Mouse (Mus musculus) midbrain, embryonic 10.5 days (tissue): ENCODE data around the gene Mark4. TPM values are rescaled to one million over a fixed set of nuclear protein-coding genes. Genes with fewer than 3 reads are reported as not detected.

Experiments used
- DNase-seq: peaks from one replicate; pipeline ENCODE4 v3.0.0-alpha.2; 2017; ENCODE audit warnings: low spot score
- H3K27ac ChIP-seq: fragments of 300-500 bp; sonication (generic); replicated peaks from 2 replicates; pipeline ENCODE4 v1.5.1; 2016; ENCODE audit warnings: mild to moderate bottlenecking
- H3K27me3 ChIP-seq: fragments of 300-500 bp; sonication (generic); 2 replicates; pipeline ENCODE4 v1.6.1; 2016; ENCODE audit warnings: low read depth, mild to moderate bottlenecking; ENCODE audit not compliant: poor library complexity, severe bottlenecking
- H3K36me3 ChIP-seq: fragments of 300-500 bp; sonication (generic); 2 replicates; pipeline ENCODE4 v1.6.1; 2016; ENCODE audit warnings: mild to moderate bottlenecking, moderate library complexity
- H3K4me1 ChIP-seq: fragments of 300-500 bp; sonication (generic); 2 replicates; pipeline ENCODE4 v1.6.1; 2016
- H3K4me3 ChIP-seq: fragments of 300-500 bp; sonication (generic); 2 replicates; pipeline ENCODE4 v1.5.1; 2016; ENCODE audit warnings: mild to moderate bottlenecking, moderate library complexity
- H3K9me3 ChIP-seq: fragments of 300-500 bp; sonication (generic); replicated peaks from 2 replicates; pipeline ENCODE4 v1.6.1; 2016; ENCODE audit warnings: mild to moderate bottlenecking
- WGBS: fragments of 180-500 bp; shearing (Covaris S2); methylation state at CpG from one replicate; pipeline ENCODE4 v1.1.7; 2016; 5-methylcytosine and 5-hydroxymethylcytosine counted together
- polyA plus RNA-seq: library from polyadenylated mRNA; unstranded; fragments of >200 nt; fragmentation: Nextera tagmentation; extraction: Ambion mirVana; gene quantifications from 2 replicates; pipeline ENCODE4 v1.2.1, GENCODE M21; 2016

The Mark4 gene
- polyA plus RNA-seq, 1 experiment from 2014 or later: 8.0 TPM

- Histone ChIP-seq H3K27ac (no peak overlapping the region), H3K9me3 (peaks cover 10% of the 10 kb centered on the region; the same call in 1 of the 2 replicates), H3K4me1 (peaks cover 35% of the 10 kb centered on the region), H3K27me3 (no peaks in the 10 kb centered on the region), H3K36me3 (peaks cover 62% of the 10 kb centered on the region), H3K4me3 (no peak overlapping the region)
- DNase-seq: no peak
- WGBS: 87% methylated on average over 4 of the region's 4 CpGs
Observed at GRCm38 (mm10) chr7:19455186-19455585, 3.4 kb downstream of the Mark4 start.

- peaks cover 91% of the 10 kb centered on the region for H3K36me3 ChIP-seq
- DNase-seq: no peak
- WGBS: 92% methylated on average over 12 of the region's 12 CpGs
- peaks cover 10% of the 10 kb centered on the region; the same call in 1 of the 2 replicates for H3K9me3 ChIP-seq
- no peak overlapping the region for H3K27ac ChIP-seq
- 0 out of 2 replicates have a peak, but pooled peaks cover 2% of the 10 kb centered on the region for H3K4me1 ChIP-seq
- H3K4me3 ChIP-seq: no peak overlapping the region
- no peaks in the 10 kb centered on the region for H3K27me3 ChIP-seq
Observed at GRCm38 (mm10) chr7:19449165-19449564, 9.5 kb downstream of the Mark4 start.

GRCm38 (mm10) chr7:19447689-19448088 is 10.9 kb downstream of the Mark4 start:
- WGBS: 93% methylated on average over 16 of the region's 16 CpGs
- H3K4me3 ChIP-seq: no peak overlapping the region
- H3K9me3 ChIP-seq: peaks cover 10% of the 10 kb centered on the region; the same call in 1 of the 2 replicates
- no peaks in the 10 kb centered on the region for H3K4me1 ChIP-seq
- peaks cover 93% of the 10 kb centered on the region for H3K36me3 ChIP-seq
- no peak overlapping the region for H3K27ac ChIP-seq
- no peaks in the 10 kb centered on the region for H3K27me3 ChIP-seq
- no peak for DNase-seq

- DNase-seq: no peak
- H3K27me3 ChIP-seq: no peaks in the 10 kb centered on the region
- H3K4me1 ChIP-seq: no peaks in the 10 kb centered on the region
- 90% methylated on average over 12 of the region's 12 CpGs for whole genome bisulfite sequencing
- no peaks in the 10 kb centered on the region for H3K9me3 ChIP-seq
- H3K4me3 ChIP-seq: no peak overlapping the region
- H3K36me3 ChIP-seq: peaks cover 93% of the 10 kb centered on the region
- no peak overlapping the region for H3K27ac ChIP-seq
Observed at GRCm38 (mm10) chr7:19444801-19445200, 13.8 kb downstream of the Mark4 start.

DNA sequence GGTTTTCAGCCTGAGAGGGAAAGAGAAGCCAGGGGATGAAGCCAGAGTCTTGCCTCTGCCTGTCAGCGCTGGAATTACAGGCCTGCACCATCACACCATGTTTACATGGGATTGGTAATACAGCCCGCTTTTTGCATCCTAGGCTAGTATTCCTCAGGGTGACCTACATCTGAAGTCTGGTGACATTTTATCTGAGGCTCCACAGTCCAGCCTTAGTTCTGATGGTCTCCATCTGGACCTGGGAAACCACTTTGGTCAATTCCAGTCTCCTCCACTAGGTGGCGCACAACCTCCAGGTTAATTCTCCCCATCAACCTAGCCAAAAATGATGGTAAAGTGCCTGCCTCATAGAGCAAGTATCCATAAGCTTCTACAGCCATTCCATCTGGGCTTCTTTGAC is 15.3 kb downstream of the Mark4 start:
- 40% methylated on average over 3 of the region's 3 CpGs for WGBS
- H3K27ac ChIP-seq: no peak overlapping the region
- no peaks in the 10 kb centered on the region for H3K9me3 ChIP-seq
- DNase-seq: peak; percentile 74
- H3K27me3 ChIP-seq: no peaks in the 10 kb centered on the region
- no peak overlapping the region for H3K4me3 ChIP-seq
- peaks cover 92% of the 10 kb centered on the region for H3K36me3 ChIP-seq
- no peaks in the 10 kb centered on the region for H3K4me1 ChIP-seq

DNA sequence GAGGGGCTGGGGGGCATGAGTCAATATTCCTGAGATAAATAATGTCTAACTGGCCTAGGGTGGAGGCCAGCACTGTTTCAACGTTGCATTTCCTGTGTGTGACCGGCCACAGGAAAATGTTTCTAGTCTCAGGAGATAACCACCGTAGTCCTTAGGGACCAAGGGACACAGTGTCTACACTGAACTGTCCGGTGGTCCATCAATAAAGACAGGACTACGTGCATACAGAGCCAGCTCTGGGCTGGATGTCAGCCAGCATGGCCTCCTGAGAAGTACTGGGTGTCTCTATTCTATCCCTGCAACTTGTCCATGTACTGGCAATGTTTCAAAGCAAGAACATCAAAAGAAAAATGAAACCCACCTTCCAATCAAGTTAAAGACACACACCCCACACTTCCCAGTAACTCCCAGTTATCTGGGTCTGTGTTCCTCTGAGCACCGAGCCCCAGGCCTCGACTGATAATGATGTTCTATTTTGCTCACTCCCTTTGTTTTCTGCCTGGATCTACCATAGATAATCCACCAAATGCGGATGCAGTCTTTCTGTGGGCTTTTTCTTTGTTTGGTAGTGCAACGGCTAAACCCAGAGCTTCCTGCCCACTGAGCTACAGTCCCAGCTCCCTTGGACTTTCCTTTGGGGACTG is 17.1 kb downstream of the Mark4 start:
- Histone ChIP-seq H3K27me3 (no peaks in the 10 kb centered on the region), H3K4me3 (no peak overlapping the region), H3K9me3 (no peaks in the 10 kb centered on the region), H3K4me1 (no peaks in the 10 kb centered on the region), H3K36me3 (peaks cover 92% of the 10 kb centered on the region), H3K27ac (no peak overlapping the region)
- no peak for DNase-seq
- 94% methylated on average over 9 of the region's 9 CpGs for WGBS

- H3K36me3 ChIP-seq: peaks cover 98% of the 10 kb centered on the region
- WGBS: 89% methylated on average over 9 of the region's 9 CpGs
- no peak overlapping the region for H3K27ac ChIP-seq
- no peaks in the 10 kb centered on the region; the same call in 1 of the 2 replicates for H3K9me3 ChIP-seq
- no peak overlapping the region for H3K4me3 ChIP-seq
- DNase-seq: no peak
- H3K4me1 ChIP-seq: no peaks in the 10 kb centered on the region
- no peaks in the 10 kb centered on the region for H3K27me3 ChIP-seq
Observed at GRCm38 (mm10) chr7:19437048-19437447, 21.6 kb downstream of the Mark4 start.

DNA sequence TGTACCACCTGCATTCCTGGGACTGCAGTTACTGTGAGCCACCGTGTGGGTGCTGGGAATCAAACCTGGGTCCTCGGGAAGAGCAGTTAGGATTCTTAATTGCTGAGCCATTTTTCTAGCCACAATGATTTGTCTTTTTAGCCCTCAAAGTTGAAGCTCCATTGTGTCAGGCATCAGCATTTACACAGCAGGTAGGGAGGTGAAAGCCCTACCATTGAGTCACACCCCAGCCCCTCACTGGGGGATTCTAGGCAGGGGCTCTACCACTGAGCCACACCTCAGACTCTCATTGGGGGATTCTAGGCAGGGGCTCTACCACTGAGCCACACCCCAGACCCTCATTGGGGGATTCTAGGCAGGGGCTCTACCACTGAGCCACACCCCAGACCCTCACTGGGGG is 22.3 kb downstream of the Mark4 start:
- DNase-seq: no peak
- H3K4me1 ChIP-seq: no peaks in the 10 kb centered on the region
- no peaks in the 10 kb centered on the region; the same call in 1 of the 2 replicates for H3K9me3 ChIP-seq
- H3K4me3 ChIP-seq: no peak overlapping the region
- no peaks in the 10 kb centered on the region for H3K27me3 ChIP-seq
- H3K36me3 ChIP-seq: peaks cover 98% of the 10 kb centered on the region
- 96% methylated on average over 2 of the region's 2 CpGs for WGBS
- no peak overlapping the region for H3K27ac ChIP-seq

GRCm38 (mm10) chr7:19432475-19432874 is 26.1 kb downstream of the Mark4 start:
- WGBS: 83% methylated on average over 2 of the region's 2 CpGs
- DNase-seq: no peak
- Histone ChIP-seq H3K4me1 (no peaks in the 10 kb centered on the region), H3K4me3 (no peak overlapping the region), H3K36me3 (peaks cover 100% of the 10 kb centered on the region), H3K27me3 (no peaks in the 10 kb centered on the region), H3K27ac (no peak overlapping the region), H3K9me3 (no peaks in the 10 kb centered on the region; the same call in 1 of the 2 replicates)

GRCm38 (mm10) chr7:19430402-19430801 is 28.2 kb downstream of the Mark4 start:
- Histone ChIP-seq H3K36me3 (peaks cover 100% of the 10 kb centered on the region), H3K27me3 (no peaks in the 10 kb centered on the region), H3K9me3 (no peaks in the 10 kb centered on the region; the same call in 1 of the 2 replicates), H3K27ac (no peak overlapping the region), H3K4me1 (no peaks in the 10 kb centered on the region), H3K4me3 (no peak overlapping the region)
- WGBS: 94% methylated on average over 6 of the region's 6 CpGs
- no peak for DNase-seq

DNA sequence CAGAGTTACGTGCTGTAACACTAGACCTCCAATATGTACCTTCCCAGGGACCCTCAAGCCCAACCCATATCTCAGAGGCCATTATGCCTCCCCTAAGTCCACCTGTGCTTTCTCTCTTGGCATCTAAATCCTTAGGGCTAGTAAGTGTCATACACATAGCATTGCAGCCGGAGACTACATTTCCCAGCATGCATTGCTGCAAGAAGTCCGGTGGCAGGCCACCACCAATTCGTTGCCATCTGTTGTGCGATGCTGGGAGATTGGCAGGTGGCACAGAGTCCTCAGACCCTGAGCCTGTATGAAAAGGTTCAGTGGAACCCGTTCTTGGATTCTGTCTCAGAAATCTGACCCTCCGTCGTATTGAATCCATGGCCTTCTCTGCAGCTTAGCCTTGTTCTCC is 28.9 kb downstream of the Mark4 start:
- H3K27me3 ChIP-seq: no peaks in the 10 kb centered on the region
- WGBS: 72% methylated on average over 8 of the region's 8 CpGs
- H3K9me3 ChIP-seq: no peaks in the 10 kb centered on the region; the same call in 1 of the 2 replicates
- no peaks in the 10 kb centered on the region for H3K4me1 ChIP-seq
- no peak overlapping the region for H3K27ac ChIP-seq
- H3K4me3 ChIP-seq: no peak overlapping the region
- peaks cover 100% of the 10 kb centered on the region for H3K36me3 ChIP-seq
- no peak for DNase-seq

- H3K27ac ChIP-seq: no peak overlapping the region
- H3K4me1 ChIP-seq: no peaks in the 10 kb centered on the region
- no peak overlapping the region for H3K4me3 ChIP-seq
- 73% methylated on average over 15 of the region's 15 CpGs for WGBS
- peaks cover 4% of the 10 kb centered on the region for H3K27me3 ChIP-seq
- DNase-seq: no peak
- no peaks in the 10 kb centered on the region; the same call in 1 of the 2 replicates for H3K9me3 ChIP-seq
- peaks cover 84% of the 10 kb centered on the region for H3K36me3 ChIP-seq
Observed at GRCm38 (mm10) chr7:19427999-19428650, 30.5 kb downstream of the Mark4 start.

- peaks cover 72% of the 10 kb centered on the region for H3K36me3 ChIP-seq
- WGBS: 89% methylated on average over 6 of the region's 6 CpGs
- H3K9me3 ChIP-seq: no peaks in the 10 kb centered on the region
- DNase-seq: no peak
- H3K27ac ChIP-seq: no peak overlapping the region
- H3K4me1 ChIP-seq: no peaks in the 10 kb centered on the region
- no peak overlapping the region for H3K4me3 ChIP-seq
- peaks cover 16% of the 10 kb centered on the region for H3K27me3 ChIP-seq
Observed at GRCm38 (mm10) chr7:19426888-19427287, 31.7 kb downstream of the Mark4 start.
